Mouse (Mus musculus) cerebellum, postnatal 25 days (tissue): ENCODE results near the gene Sh2d2a.
"Not testable (repeated sequence)": the region's sequence is repeated elsewhere in the genome, so short reads cannot be mapped to it uniquely, and the experiment has no call there.

Source experiments
- DNase-seq, 2 experiments: peaks; one replicate each; pipeline ENCODE4 v3.0.0; 2021; ENCODE audit warnings: mixed read lengths in 2 of 2

Gene Sh2d2a

GRCm38 (mm10) chr3:87846650-87847110, at the start of gene Sh2d2a:
Sh2d2a (plus strand) TSS chr3:87846755.
- no peak for DNase-seq

GRCm38 (mm10) chr3:87801681-87802080, 44.9 kb upstream of the Sh2d2a start:
- peak; percentile 58 to 77 for DNase-seq

GRCm38 (mm10) chr3:87804038-87804677, 42.4 kb upstream of the Sh2d2a start:
- DNase-seq, result no peak

- DNase-seq, result no peak
Observed at GRCm38 (mm10) chr3:87809322-87809962, 37.1 kb upstream of the Sh2d2a start.

- no peak for DNase-seq
Observed at GRCm38 (mm10) chr3:87811297-87811696, 35.3 kb upstream of the Sh2d2a start.

- no peak for DNase-seq
Observed at GRCm38 (mm10) chr3:87812413-87812812, 34.1 kb upstream of the Sh2d2a start.

- no peak for DNase-seq
Observed at GRCm38 (mm10) chr3:87812873-87813272, 33.7 kb upstream of the Sh2d2a start.

- DNase-seq, result no peak
Observed at GRCm38 (mm10) chr3:87816166-87816565, 30.4 kb upstream of the Sh2d2a start.

- DNase-seq, result peak; percentile 71 to 87
Observed at GRCm38 (mm10) chr3:87816646-87817093, 29.9 kb upstream of the Sh2d2a start.

- DNase-seq, result no peak
Observed at GRCm38 (mm10) chr3:87818226-87818625, 28.3 kb upstream of the Sh2d2a start.

GRCm38 (mm10) chr3:87824206-87824605, 22.3 kb upstream of the Sh2d2a start, which contains the start of gene Pear1:
Pear1 (minus strand) TSS chr3:87824306.
- DNase-seq, result not testable (repeated sequence)

- DNase-seq, result no peak
Observed at GRCm38 (mm10) chr3:87828435-87828834, 18.1 kb upstream of the Sh2d2a start.

- no peak for DNase-seq
Observed at GRCm38 (mm10) chr3:87829025-87829424, 17.5 kb upstream of the Sh2d2a start.

GRCm38 (mm10) chr3:87832109-87832859, 14.3 kb upstream of the Sh2d2a start:
- DNase-seq, result no peak

GRCm38 (mm10) chr3:87833482-87833881, 13.1 kb upstream of the Sh2d2a start:
- no peak for DNase-seq

GRCm38 (mm10) chr3:87838622-87839021, 7.9 kb upstream of the Sh2d2a start:
- DNase-seq, result peak; percentile 78 to 85

GRCm38 (mm10) chr3:87840858-87841257, 5.7 kb upstream of the Sh2d2a start:
- DNase-seq, result no peak

GRCm38 (mm10) chr3:87844981-87845380, 1.6 kb upstream of the Sh2d2a start:
- no peak for DNase-seq

GRCm38 (mm10) chr3:87846186-87846585, 369 bp upstream of the Sh2d2a start:
- DNase-seq, result no peak

GRCm38 (mm10) chr3:87847680-87848079, 1.1 kb downstream of the Sh2d2a start:
- DNase-seq, result no peak

- no peak for DNase-seq
Observed at GRCm38 (mm10) chr3:87849117-87849516, 2.6 kb downstream of the Sh2d2a start.

- DNase-seq, result no peak
Observed at GRCm38 (mm10) chr3:87854795-87855568, 8.4 kb downstream of the Sh2d2a start.

- no peak for DNase-seq
Observed at GRCm38 (mm10) chr3:87855936-87856335, 9.4 kb downstream of the Sh2d2a start.
